Mouse (Mus musculus) thymus, adult 2 months (tissue): ENCODE data around the gene Mgea5. TPM values are rescaled to one million over a fixed set of nuclear protein-coding genes. Genes with fewer than 3 reads are reported as not detected.

ENCODE experiments used
- DNase-seq: peaks from one replicate; pipeline ENCODE4 v3.0.0; 2021
- H3K27ac ChIP-seq: fragments of 200-500 bp; 2 replicates; pipeline ENCODE4 v1.5.1; 2012; ENCODE audit warnings: low read length, control low read depth; ENCODE audit not compliant: control insufficient read depth, insufficient read depth
- H3K27me3 ChIP-seq: fragments of 200-500 bp; 2 replicates; pipeline ENCODE4 v1.6.1; 2012; ENCODE audit warnings: mild to moderate bottlenecking, low read length, moderate library complexity, mixed read lengths; ENCODE audit not compliant: control insufficient read depth, insufficient read depth
- H3K36me3 ChIP-seq: fragments of 200-500 bp; 2 replicates; pipeline ENCODE4 v1.6.1; 2012; ENCODE audit warnings: mild to moderate bottlenecking, low read length, moderate library complexity; ENCODE audit not compliant: control insufficient read depth, insufficient read depth
- H3K4me1 ChIP-seq: fragments of 200-500 bp; replicated peaks from 2 replicates; pipeline ENCODE4 v1.6.1; 2012; ENCODE audit warnings: low read length; ENCODE audit not compliant: control insufficient read depth, insufficient read depth
- H3K4me3 ChIP-seq: fragments of 200-500 bp; 2 replicates; pipeline ENCODE4 v1.5.1; 2012; ENCODE audit warnings: mild to moderate bottlenecking, low read length, control low read depth, moderate library complexity; ENCODE audit not compliant: control insufficient read depth, insufficient read depth
- CTCF ChIP-seq: fragments of 200-500 bp; IDR thresholded peaks from 2 replicates; pipeline ENCODE4 v1.5.1; 2012; ENCODE audit warnings: mild to moderate bottlenecking, control low read depth, low read length, moderate library complexity, borderline replicate concordance; ENCODE audit not compliant: control insufficient read depth, poor library complexity, insufficient read depth; ENCODE audit errors: extremely low read depth
- POLR2A ChIP-seq: fragments of 200-500 bp; IDR thresholded peaks from 2 replicates; pipeline ENCODE4 v1.6.1; 2012; ENCODE audit warnings: mild to moderate bottlenecking, low read length, control low read depth, moderate library complexity; ENCODE audit not compliant: control insufficient read depth, poor library complexity, insufficient read depth; ENCODE audit errors: extremely low read depth
- WGBS: fragments of 180-500 bp; shearing (Covaris S2); methylation state at CpG from one replicate; pipeline ENCODE4 v1.1.7; 2018; 5-methylcytosine and 5-hydroxymethylcytosine counted together
- polyA plus RNA-seq: library from polyadenylated mRNA; depleted of rRNA; stranded (reverse); fragments of >200 nt; gene quantifications from 2 replicates; pipeline ENCODE4 v1.2.3, GENCODE M21; 2012

Gene Mgea5
- polyA plus RNA-seq, 1 experiment: 74.2 TPM

DNA sequence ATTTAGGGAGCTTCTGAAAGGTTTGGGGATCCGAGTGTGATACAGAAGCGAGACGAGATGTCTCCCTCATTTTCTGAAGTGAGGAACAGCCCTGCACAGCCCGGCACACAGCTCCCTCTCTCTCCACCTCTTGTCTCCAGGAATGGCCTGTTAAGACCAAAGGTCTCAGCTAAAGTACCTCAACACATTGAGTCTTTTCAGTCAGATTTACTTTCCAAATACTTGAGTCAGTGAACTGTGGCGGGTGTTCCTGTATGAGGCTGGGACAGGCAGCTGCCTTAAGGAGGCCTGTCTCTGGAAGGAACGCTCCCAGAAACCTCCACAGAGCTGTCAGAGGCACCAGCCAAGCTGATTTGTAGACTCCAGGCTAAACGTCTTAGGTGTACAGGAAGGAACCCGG lies 33.1 kb upstream of the Mgea5 start:
- Histone ChIP-seq H3K27ac (no peak overlapping the region), H3K4me1 (peaks cover 21% of the 10 kb centered on the region), H3K36me3 (no peaks in the 10 kb centered on the region), H3K4me3 (no peak overlapping the region), H3K27me3 (no peaks in the 10 kb centered on the region; the same call in 1 of the 2 replicates)
- no peak for DNase-seq
- TF ChIP-seq CTCF: no peak
- no peak for TF ChIP-seq POLR2A
- 89% methylated on average over 8 of the region's 8 CpGs for WGBS

DNA sequence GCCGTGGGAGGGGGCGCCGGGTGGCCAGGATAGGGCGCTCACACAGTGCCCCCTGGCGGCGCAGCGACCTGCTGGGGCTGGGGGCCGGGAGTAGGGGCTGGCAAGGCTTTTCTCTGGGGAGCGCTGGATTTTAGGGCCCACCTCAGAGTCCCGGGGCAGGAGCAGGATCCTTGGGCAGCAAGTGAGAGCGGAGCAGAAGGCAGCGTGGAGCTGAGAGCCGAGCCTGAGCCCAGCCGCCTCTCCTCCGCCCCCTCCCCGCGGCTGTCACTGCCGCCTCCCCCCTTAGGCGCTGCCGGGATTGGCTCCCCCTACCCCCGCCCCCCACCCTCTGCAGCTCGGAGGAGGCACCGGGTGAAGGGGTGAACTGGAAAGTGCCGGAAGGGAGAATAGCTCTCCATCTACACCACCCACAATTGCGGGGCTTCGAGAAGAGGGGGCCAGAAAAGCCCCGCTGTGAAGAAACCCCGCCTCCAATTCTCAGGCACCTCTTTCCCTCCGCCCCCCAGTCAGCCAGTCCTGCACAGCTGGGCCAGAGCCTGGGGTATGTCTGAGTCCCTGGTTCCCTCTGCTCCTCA lies 32.3 kb upstream of the Mgea5 start, which contains the start of gene Kcnip2:
Gene Kcnip2, minus strand, starts transcription at position 231 of the 575 bp plus-strand sequence.
- no peaks in the 10 kb centered on the region for H3K36me3 ChIP-seq
- no peaks in the 10 kb centered on the region; the same call in 1 of the 2 replicates for H3K27me3 ChIP-seq
- TF ChIP-seq CTCF: peak; percentile 95
- TF ChIP-seq POLR2A: no peak
- peaks cover 22% of the 10 kb centered on the region for H3K4me1 ChIP-seq
- peak within 1 kb of the TSS; percentile 31 for H3K4me3 ChIP-seq
- WGBS: 4% methylated on average over 28 of the region's 29 CpGs
- H3K27ac ChIP-seq: no peak within 1 kb of the TSS
- DNase-seq: peak; percentile 63

DNA sequence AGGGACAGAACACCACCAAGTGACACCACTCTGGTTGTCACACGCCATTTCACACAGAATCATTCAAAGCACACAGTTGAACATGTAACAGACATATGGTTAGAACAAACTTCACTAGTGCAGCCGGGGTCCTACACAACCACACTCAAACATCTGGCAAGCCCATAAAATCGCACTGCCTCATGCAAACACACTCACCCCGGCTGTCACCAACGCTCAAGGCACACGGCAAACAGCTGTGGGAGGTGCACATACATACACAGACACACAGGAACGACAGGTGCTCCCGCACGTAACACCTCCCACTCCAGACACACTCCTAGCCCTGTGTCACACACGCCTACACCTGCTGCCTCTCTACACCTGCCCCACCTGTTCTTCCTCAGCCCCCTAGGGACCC lies 31.5 kb upstream of the Mgea5 start:
- H3K4me3 ChIP-seq: no peak overlapping the region
- WGBS: 77% methylated on average over 10 of the region's 10 CpGs
- peaks cover 22% of the 10 kb centered on the region for H3K4me1 ChIP-seq
- TF ChIP-seq CTCF: no peak
- no peak for TF ChIP-seq POLR2A
- H3K27ac ChIP-seq: no peak overlapping the region
- DNase-seq: no peak
- no peaks in the 10 kb centered on the region; the same call in 1 of the 2 replicates for H3K27me3 ChIP-seq
- no peaks in the 10 kb centered on the region for H3K36me3 ChIP-seq

DNA sequence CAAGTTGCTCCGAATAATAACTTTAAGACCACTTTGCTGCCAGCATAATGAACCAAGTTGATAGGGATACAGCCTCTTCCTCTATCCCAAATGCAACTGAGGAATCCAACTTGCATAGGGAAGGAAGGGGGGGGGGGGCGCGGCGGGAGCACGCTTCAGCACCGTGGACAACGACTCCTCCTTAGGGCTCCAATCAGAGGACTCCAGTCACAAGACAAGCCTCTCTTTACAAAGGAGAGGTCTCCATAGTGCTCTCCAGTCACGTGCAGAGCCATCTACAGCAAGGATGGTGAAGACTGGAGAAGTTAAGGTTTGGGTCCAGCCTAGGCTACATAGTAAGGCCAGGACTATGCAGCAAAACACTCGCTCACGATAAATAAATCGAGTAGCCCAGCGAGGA lies 30.2 kb upstream of the Mgea5 start:
- Histone ChIP-seq H3K27me3 (no peaks in the 10 kb centered on the region; the same call in 1 of the 2 replicates), H3K36me3 (no peaks in the 10 kb centered on the region), H3K4me3 (no peak overlapping the region), H3K4me1 (peaks cover 18% of the 10 kb centered on the region), H3K27ac (no peak overlapping the region)
- TF ChIP-seq CTCF: no peak
- TF ChIP-seq POLR2A: no peak
- WGBS: 29% methylated on average over 12 of the region's 12 CpGs
- DNase-seq: no peak

DNA sequence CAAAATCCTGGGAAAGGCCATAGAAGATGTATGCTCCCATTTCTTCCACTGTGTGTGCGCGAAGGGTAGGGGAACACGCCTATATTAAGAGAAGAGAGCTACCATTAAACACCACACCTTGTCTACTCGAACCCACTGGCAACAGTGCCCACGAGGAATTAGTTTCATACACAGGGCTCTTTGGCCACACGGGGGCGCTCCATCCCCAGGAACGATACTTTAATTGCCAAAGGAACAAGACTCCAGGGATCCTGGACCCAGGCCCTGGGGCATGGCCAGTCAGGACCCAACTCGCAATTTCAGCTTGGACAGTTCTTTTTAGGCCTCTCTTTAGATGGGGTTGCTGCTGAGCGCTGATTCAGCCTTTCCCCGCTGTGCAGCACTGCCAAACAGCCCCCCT lies 29.6 kb upstream of the Mgea5 start:
- 8% methylated on average over 11 of the region's 11 CpGs for WGBS
- H3K36me3 ChIP-seq: no peaks in the 10 kb centered on the region
- TF ChIP-seq CTCF (peak; percentile 77; the same call in 1 of the 2 replicates), POLR2A (no peak)
- no peak overlapping the region for H3K27ac ChIP-seq
- H3K4me1 ChIP-seq: peaks cover 18% of the 10 kb centered on the region
- H3K4me3 ChIP-seq: no peak overlapping the region
- no peaks in the 10 kb centered on the region; the same call in 1 of the 2 replicates for H3K27me3 ChIP-seq
- DNase-seq: peak; percentile 86

DNA sequence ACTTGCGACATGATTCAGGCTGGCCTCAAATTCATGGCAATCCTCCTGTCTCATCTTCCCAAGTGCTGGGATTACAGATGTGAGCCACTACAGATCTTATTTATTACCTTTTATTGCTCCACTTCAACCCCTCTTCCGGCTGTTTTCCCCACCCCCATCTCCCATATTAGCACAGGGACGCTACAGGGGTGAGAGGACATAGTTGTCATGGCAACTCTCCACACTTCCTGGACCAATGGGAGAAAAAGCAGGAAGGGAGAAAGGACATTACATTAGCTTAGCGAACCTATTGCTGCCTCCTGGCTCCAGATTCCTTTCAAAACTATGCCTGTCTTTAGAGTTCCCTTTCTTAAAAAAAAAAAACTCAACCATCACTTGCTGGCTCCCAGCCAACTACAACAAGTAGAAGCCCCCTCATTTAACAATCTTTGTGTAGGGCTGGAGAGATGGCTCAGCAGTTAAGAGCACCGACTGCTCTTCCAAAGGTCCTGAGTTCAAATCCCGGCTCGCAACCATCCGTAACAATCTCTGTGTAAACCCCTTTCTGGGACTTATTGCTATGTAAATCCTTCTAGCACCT lies 29.1 kb upstream of the Mgea5 start:
- no peak for TF ChIP-seq CTCF
- TF ChIP-seq POLR2A: no peak
- no peak overlapping the region for H3K4me3 ChIP-seq
- H3K36me3 ChIP-seq: no peaks in the 10 kb centered on the region
- H3K27me3 ChIP-seq: no peaks in the 10 kb centered on the region; the same call in 1 of the 2 replicates
- no peak for DNase-seq
- no peak overlapping the region for H3K27ac ChIP-seq
- peaks cover 18% of the 10 kb centered on the region for H3K4me1 ChIP-seq
- WGBS: 25% methylated on average over 8 of the region's 8 CpGs

DNA sequence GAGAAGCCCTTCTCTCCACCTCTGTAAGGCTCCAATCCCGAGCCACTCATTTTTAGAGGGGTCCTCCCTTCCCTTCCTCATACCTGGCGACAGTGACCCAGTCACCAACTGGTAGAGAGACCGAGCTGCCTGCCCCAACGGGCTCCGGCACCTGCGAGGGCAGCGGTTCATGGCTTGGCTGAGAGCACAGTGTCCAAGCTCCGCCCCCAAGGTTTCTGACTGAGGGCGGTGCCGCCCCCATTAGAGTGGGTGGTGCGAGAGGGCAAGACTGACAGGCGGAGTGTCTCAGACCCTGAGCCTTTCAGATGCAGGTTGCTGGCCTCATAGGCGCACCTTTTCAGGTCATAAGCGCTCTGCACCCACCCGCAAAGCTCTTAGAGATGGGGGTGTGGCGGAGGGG lies 28.5 kb upstream of the Mgea5 start:
- DNase-seq: peak; percentile 68
- no peaks in the 10 kb centered on the region for H3K36me3 ChIP-seq
- H3K27ac ChIP-seq: no peak overlapping the region
- 2% methylated on average over 16 of the region's 16 CpGs for WGBS
- H3K4me1 ChIP-seq: peaks cover 18% of the 10 kb centered on the region
- H3K4me3 ChIP-seq: 0 out of 2 replicates have a peak overlapping the region, but pooled peaks have one; percentile 7
- H3K27me3 ChIP-seq: no peaks in the 10 kb centered on the region; the same call in 1 of the 2 replicates
- TF ChIP-seq CTCF: no peak
- no peak for TF ChIP-seq POLR2A
